Mouse (Mus musculus): ENCODE data around the gene Stk26. TPM values are rescaled to one million over a fixed set of nuclear protein-coding genes. Genes with fewer than 3 reads are reported as not detected.

The Stk26 gene
- 60.9 TPM for total RNA-seq (2023)

DNA sequence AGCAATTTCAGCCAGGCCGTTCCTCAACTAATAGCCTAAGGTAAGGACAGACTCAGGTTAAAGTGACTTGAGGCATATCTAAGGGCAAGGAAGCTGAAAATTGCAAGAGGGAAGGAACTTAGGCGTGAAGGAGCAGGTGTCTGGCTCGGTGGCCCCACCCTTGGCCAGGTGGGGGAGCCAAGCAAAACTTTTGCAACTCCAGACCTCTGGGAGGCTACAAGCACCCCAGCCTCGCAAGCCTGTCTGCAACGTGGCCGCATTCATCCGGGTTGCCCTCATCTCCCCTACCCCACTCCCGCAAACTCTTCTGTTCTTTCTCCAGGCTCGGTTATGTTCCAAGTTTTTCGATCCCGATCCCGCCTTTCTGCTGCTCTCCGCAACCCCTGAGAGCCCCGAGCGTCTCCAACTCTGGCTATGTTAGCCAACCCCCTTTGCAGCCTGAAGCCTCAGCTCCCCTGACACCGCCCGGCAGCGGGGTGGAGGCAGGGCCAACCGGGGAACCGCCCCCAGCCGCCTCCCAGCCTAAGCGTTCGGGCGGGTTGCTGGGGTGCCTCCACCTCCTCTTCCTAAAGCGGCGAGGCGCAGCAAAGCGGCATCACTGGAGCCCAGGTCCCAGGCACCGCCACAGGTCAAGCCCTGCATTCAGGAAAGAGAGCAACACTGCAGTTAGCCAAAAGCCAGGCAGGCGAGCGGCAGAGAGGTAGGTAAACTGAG, at the start of gene Stk26:
Gene Stk26, plus strand, starts transcription at position 201 of the 714 bp plus-strand sequence.

DNA sequence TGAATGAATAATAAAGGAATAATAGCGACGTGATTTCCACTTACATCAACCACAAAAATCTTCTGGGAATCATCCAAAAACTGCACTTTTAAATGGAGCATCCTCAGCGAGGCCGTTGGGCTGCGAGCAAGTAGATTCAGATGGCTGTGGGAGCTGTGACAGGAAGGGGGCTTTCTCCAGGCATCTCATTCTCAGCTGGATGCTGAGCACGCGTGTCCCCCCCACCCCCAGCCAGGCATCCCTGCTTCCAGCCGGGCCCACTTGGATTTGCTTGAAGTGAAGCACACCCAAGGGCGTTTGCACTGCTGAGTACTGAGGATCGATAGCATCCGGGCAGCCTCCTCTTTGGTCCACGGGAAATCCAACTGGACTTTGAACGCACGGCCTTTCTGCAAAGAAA, 101.8 kb downstream of the Stk26 start, which contains the start of gene Frmd7:
Gene Frmd7, minus strand, starts transcription at position 101 of the 400 bp plus-strand sequence.

Other genes starting within 250 kb of the Stk26 start
- not detected for gene Frmd7, start 101.7 kb downstream of the Stk26 start, total RNA-seq (2023)
- 30.4 TPM for gene Rap2c, start 177.0 kb downstream of the Stk26 start, total RNA-seq (2023)

Data from CD8-positive naive resting alpha-beta T cell, adult 57 days (primary cell).